Mouse (Mus musculus) stomach, embryonic 16.5 days (tissue): ENCODE measurements around the gene Dnajb13. TPM values are rescaled to one million over a fixed set of nuclear protein-coding genes. Genes with fewer than 3 reads are reported as not detected.
A peak's percentile ranks its signal among the peaks of the same experiment; 100 is the strongest.
"Not testable (repeated sequence)": the region's sequence is repeated elsewhere in the genome, so short reads cannot be mapped to it uniquely, and the experiment has no call there.

ENCODE experiments used
- ATAC-seq: fragments of 200-750 bp; cut with Nextera tagmentation; 2 replicates; pipeline ENCODE4 v1.8.0; 2017; ENCODE audit warnings: moderate number of reproducible peaks, moderate TSS enrichment; ENCODE audit not compliant: insufficient read depth, low FRiP score
- H3K27ac ChIP-seq: fragments of 300-500 bp; sonication (generic); 2 replicates; pipeline ENCODE4 v1.5.1; 2014; ENCODE audit warnings: low read length
- H3K27me3 ChIP-seq: fragments of 300-500 bp; sonication (generic); 2 replicates; pipeline ENCODE4 v1.6.1; 2014; ENCODE audit warnings: low read length, control low read depth, mixed read lengths; ENCODE audit not compliant: control insufficient read depth, insufficient read depth
- H3K36me3 ChIP-seq: fragments of 300-500 bp; sonication (generic); 2 replicates; pipeline ENCODE4 v1.6.1; 2014; ENCODE audit warnings: low read length; ENCODE audit not compliant: control insufficient read depth, insufficient read depth
- H3K4me1 ChIP-seq: fragments of 300-500 bp; sonication (generic); 2 replicates; pipeline ENCODE4 v1.6.1; 2014; ENCODE audit warnings: low read length, control low read depth, mixed read lengths; ENCODE audit not compliant: control insufficient read depth, insufficient read depth
- H3K4me2 ChIP-seq: fragments of 300-500 bp; sonication (generic); 2 replicates; pipeline ENCODE4 v1.6.1; 2014; ENCODE audit warnings: low read depth, low read length, mixed read lengths
- H3K4me3 ChIP-seq: fragments of 300-500 bp; sonication (generic); replicated peaks from 2 replicates; pipeline ENCODE4 v1.5.1; 2014; ENCODE audit warnings: mild to moderate bottlenecking, low read length
- H3K9ac ChIP-seq: fragments of 300-500 bp; sonication (generic); 2 replicates; pipeline ENCODE4 v1.6.1; 2014; ENCODE audit warnings: low read length
- H3K9me3 ChIP-seq: fragments of 300-500 bp; sonication (generic); replicated peaks from 2 replicates; pipeline ENCODE4 v1.6.1; 2016; ENCODE audit warnings: low read length, control low read depth; ENCODE audit not compliant: control insufficient read depth
- WGBS: fragments of 180-500 bp; shearing (Covaris S2); extraction: QIAGEN DNeasy Blood & Tissue Kit; methylation state at CpG from one replicate; pipeline ENCODE4 v1.1.7; 2014; 5-methylcytosine and 5-hydroxymethylcytosine counted together
- polyA plus RNA-seq: library from polyadenylated mRNA; unstranded; fragments of >200 nt; fragmentation: Nextera tagmentation; extraction: Ambion mirVana; gene quantifications from 2 replicates; pipeline ENCODE4 v1.2.1, GENCODE M21; 2015

Gene Dnajb13
- polyA plus RNA-seq, 1 experiment from 2014 or later = 1.0 TPM

- no peak for ATAC-seq
- peaks cover 7% of the 10 kb centered on the region for H3K4me1 ChIP-seq
- no peaks in the 10 kb centered on the region for H3K36me3 ChIP-seq
- no peaks in the 10 kb centered on the region for H3K27me3 ChIP-seq
- no peak overlapping the region for H3K4me2 ChIP-seq
- WGBS = 70% methylated on average over 5 of the region's 5 CpGs
- H3K4me3 ChIP-seq = no peak overlapping the region
- no peaks in the 10 kb centered on the region for H3K9me3 ChIP-seq
- H3K27ac ChIP-seq = no peak overlapping the region
- H3K9ac ChIP-seq = no peak overlapping the region
These were observed 30.3 kb downstream of the Dnajb13 start for GRCm38 (mm10) chr7:100484493-100484892.

- not testable (repeated sequence) for H3K27me3 ChIP-seq, H3K9me3 ChIP-seq, H3K9ac ChIP-seq, H3K4me3 ChIP-seq, ATAC-seq, H3K4me1 ChIP-seq, H3K27ac ChIP-seq, H3K36me3 ChIP-seq, H3K4me2 ChIP-seq
- 68% methylated on average over 2 of the region's 2 CpGs for WGBS
These were observed 32.7 kb downstream of the Dnajb13 start for GRCm38 (mm10) chr7:100482046-100482445.

- H3K4me2 ChIP-seq = no peak overlapping the region
These were observed 34.6 kb downstream of the Dnajb13 start for GRCm38 (mm10) chr7:100480175-100480574.

GRCm38 (mm10) chr7:100479823-100480164 lies 35.0 kb downstream of the Dnajb13 start:
- 62% methylated on average over 15 of the region's 15 CpGs for WGBS
- Histone ChIP-seq H3K27ac (0 out of 2 replicates have a peak overlapping the region, but pooled peaks have one; percentile 4), H3K4me2 (no peak overlapping the region), H3K4me1 (peaks cover 7% of the 10 kb centered on the region), H3K9ac (no peak overlapping the region), H3K36me3 (no peaks in the 10 kb centered on the region), H3K27me3 (no peaks in the 10 kb centered on the region), H3K4me3 (no peak overlapping the region), H3K9me3 (no peaks in the 10 kb centered on the region)
- ATAC-seq = peak; percentile 57

More at GRCm38 (mm10) chr7:100480175-100480574, 34.6 kb downstream of the Dnajb13 start:
- peaks cover 4% of the 10 kb centered on the region; the same call in 1 of the 2 replicates for H3K4me1 ChIP-seq
- WGBS = 82% methylated on average over 17 of the region's 17 CpGs
- no peaks in the 10 kb centered on the region for H3K9me3 ChIP-seq
- peak; percentile 38; the same call in 1 of the 2 replicates for ATAC-seq
- H3K9ac ChIP-seq = no peak overlapping the region; the same call in 1 of the 2 replicates
- no peaks in the 10 kb centered on the region for H3K36me3 ChIP-seq
- H3K4me3 ChIP-seq = no peak overlapping the region
- no peaks in the 10 kb centered on the region for H3K27me3 ChIP-seq
- no peak overlapping the region for H3K27ac ChIP-seq

GRCm38 (mm10) chr7:100479100-100479822 lies 35.5 kb downstream of the Dnajb13 start:
- H3K27ac ChIP-seq = 0 out of 2 replicates have a peak overlapping the region, but pooled peaks have one; percentile 4
- no peak overlapping the region for H3K9ac ChIP-seq
- WGBS = 73% methylated on average over 20 of the region's 20 CpGs
- ATAC-seq = no peak; the same call in 1 of the 2 replicates
- peaks cover 9% of the 10 kb centered on the region for H3K4me1 ChIP-seq
- no peaks in the 10 kb centered on the region for H3K27me3 ChIP-seq
- H3K9me3 ChIP-seq = no peaks in the 10 kb centered on the region
- H3K4me3 ChIP-seq = no peak overlapping the region
- H3K36me3 ChIP-seq = no peaks in the 10 kb centered on the region
- no peak overlapping the region for H3K4me2 ChIP-seq

GRCm38 (mm10) chr7:100474680-100475079 lies 40.1 kb downstream of the Dnajb13 start:
- Histone ChIP-seq H3K4me3 (no peak overlapping the region), H3K27ac (peak overlapping the region; percentile 30; the same call in 1 of the 2 replicates), H3K27me3 (no peaks in the 10 kb centered on the region), H3K36me3 (peaks cover under 1% of the 10 kb centered on the region; the same call in 1 of the 2 replicates), H3K4me2 (no peak overlapping the region), H3K9me3 (no peaks in the 10 kb centered on the region), H3K4me1 (peaks cover 9% of the 10 kb centered on the region), H3K9ac (no peak overlapping the region)
- ATAC-seq = peak; percentile 66; the same call in 1 of the 2 replicates
- WGBS = 45% methylated on average over 1 of the region's 1 CpGs

GRCm38 (mm10) chr7:100473846-100474454 lies 40.8 kb downstream of the Dnajb13 start:
- peaks cover 4% of the 10 kb centered on the region for H3K4me1 ChIP-seq
- no peak overlapping the region for H3K27ac ChIP-seq
- ATAC-seq = no peak
- H3K9ac ChIP-seq = no peak overlapping the region
- H3K36me3 ChIP-seq = peaks cover 4% of the 10 kb centered on the region; the same call in 1 of the 2 replicates
- H3K4me3 ChIP-seq = no peak overlapping the region
- WGBS = 78% methylated on average over 9 of the region's 9 CpGs
- no peaks in the 10 kb centered on the region for H3K27me3 ChIP-seq
- no peaks in the 10 kb centered on the region for H3K9me3 ChIP-seq
- H3K4me2 ChIP-seq = no peak overlapping the region

GRCm38 (mm10) chr7:100472777-100473176 lies 42.0 kb downstream of the Dnajb13 start, which contains the start of gene Ucp3:
Gene Ucp3 (plus strand): TSS chr7:100472990.
- ATAC-seq = no peak
- H3K4me2 ChIP-seq = no peak within 1 kb of the TSS
- peaks cover 4% of the 10 kb centered on the region; the same call in 1 of the 2 replicates for H3K36me3 ChIP-seq
- no peak within 1 kb of the TSS for H3K27ac ChIP-seq
- H3K27me3 ChIP-seq = no peaks in the 10 kb centered on the region
- no peaks in the 10 kb centered on the region for H3K9me3 ChIP-seq
- H3K4me3 ChIP-seq = no peak within 1 kb of the TSS
- H3K9ac ChIP-seq = no peak within 1 kb of the TSS
- WGBS = 79% methylated on average over 6 of the region's 6 CpGs
- H3K4me1 ChIP-seq = peaks cover 4% of the 10 kb centered on the region

- H3K4me2 ChIP-seq = no peak overlapping the region
- peaks cover 4% of the 10 kb centered on the region; the same call in 1 of the 2 replicates for H3K36me3 ChIP-seq
- H3K9me3 ChIP-seq = no peaks in the 10 kb centered on the region
- H3K4me3 ChIP-seq = no peak overlapping the region
- no peak for ATAC-seq
- no peak overlapping the region for H3K27ac ChIP-seq
- 93% methylated on average over 1 of the region's 1 CpGs for WGBS
- no peak overlapping the region for H3K9ac ChIP-seq
- H3K4me1 ChIP-seq = peaks cover 15% of the 10 kb centered on the region
- H3K27me3 ChIP-seq = no peaks in the 10 kb centered on the region
These were observed 43.4 kb downstream of the Dnajb13 start for GRCm38 (mm10) chr7:100471407-100471797.
